Mouse (Mus musculus) lung, embryonic 15.5 days (tissue): Measurements from ENCODE around the gene Bad. TPM values are rescaled to one million over a fixed set of nuclear protein-coding genes. Genes with fewer than 3 reads are reported as not detected.
"Not testable (repeated sequence)": the region's sequence is repeated elsewhere in the genome, so short reads cannot be mapped to it uniquely, and the experiment has no call there.

Source experiments
- ATAC-seq: fragments of 200-750 bp; cut with Nextera tagmentation; 2 replicates; pipeline ENCODE4 v1.8.0; 2017; ENCODE audit warnings: moderate number of reproducible peaks, borderline replicate concordance; ENCODE audit not compliant: low FRiP score, low TSS enrichment; ENCODE audit errors: extremely low read depth
- H3K27ac ChIP-seq: fragments of 300-500 bp; sonication (generic); 2 replicates; pipeline ENCODE4 v1.5.1; 2015; ENCODE audit warnings: moderate library complexity, mild to moderate bottlenecking, inconsistent platforms
- H3K27me3 ChIP-seq: fragments of 300-500 bp; sonication (generic); 2 replicates; pipeline ENCODE4 v1.6.1; 2015; ENCODE audit warnings: inconsistent platforms
- H3K36me3 ChIP-seq: fragments of 300-500 bp; sonication (generic); 2 replicates; pipeline ENCODE4 v1.6.1; 2015; ENCODE audit warnings: inconsistent platforms
- H3K4me1 ChIP-seq: fragments of 300-500 bp; sonication (generic); 2 replicates; pipeline ENCODE4 v1.6.1; 2015; ENCODE audit warnings: inconsistent platforms
- H3K4me2 ChIP-seq: fragments of 300-500 bp; sonication (generic); 2 replicates; pipeline ENCODE4 v1.6.1; 2015; ENCODE audit warnings: inconsistent platforms, mild to moderate bottlenecking, moderate library complexity
- H3K4me3 ChIP-seq: fragments of 300-500 bp; sonication (generic); 2 replicates; pipeline ENCODE4 v1.5.1; 2015; ENCODE audit warnings: mild to moderate bottlenecking, inconsistent platforms
- H3K9ac ChIP-seq: fragments of 300-500 bp; sonication (generic); 2 replicates; pipeline ENCODE4 v1.6.1; 2015; ENCODE audit warnings: inconsistent platforms
- H3K9me3 ChIP-seq: fragments of 300-500 bp; sonication (generic); 2 replicates; pipeline ENCODE4 v1.6.1; 2016; ENCODE audit warnings: inconsistent platforms
- WGBS: fragments of 180-500 bp; shearing (Covaris S2); methylation state at CpG from one replicate; pipeline ENCODE4 v1.1.7; 2015; 5-methylcytosine and 5-hydroxymethylcytosine counted together
- polyA plus RNA-seq: library from polyadenylated mRNA; unstranded; fragments of >200 nt; fragmentation: Nextera tagmentation; extraction: Ambion mirVana; gene quantifications from 2 replicates; pipeline ENCODE4 v1.2.1, GENCODE M21; 2015

Gene Bad
- polyA plus RNA-seq, 1 experiment from 2014 or later = 80.0 TPM

DNA sequence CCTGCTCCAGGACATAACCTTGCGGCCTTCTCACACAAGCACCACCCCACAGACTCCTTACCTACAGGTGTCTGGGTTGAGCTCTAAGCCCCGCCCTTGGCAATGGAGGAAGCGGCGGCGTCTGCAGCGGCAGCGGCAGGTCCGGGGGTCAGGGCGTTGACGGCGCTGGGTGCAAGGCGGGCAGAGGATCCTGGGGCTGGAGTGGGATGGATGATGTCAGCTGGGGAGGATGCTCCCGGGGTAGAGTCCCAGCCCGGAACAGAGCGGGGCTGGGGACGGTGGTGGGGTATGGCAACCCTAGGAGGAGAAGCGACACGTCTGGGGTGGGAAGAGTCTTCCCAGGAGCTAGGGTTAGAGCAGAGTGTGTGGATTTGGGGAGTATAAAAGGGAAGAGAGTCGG, 43.6 kb downstream of the Bad start:
- Histone ChIP-seq H3K4me3 (no peak overlapping the region), H3K9ac (no peak overlapping the region), H3K27ac (no peak overlapping the region), H3K36me3 (peaks cover 28% of the 10 kb centered on the region), H3K4me1 (peaks cover 30% of the 10 kb centered on the region), H3K4me2 (no peak overlapping the region), H3K27me3 (no peaks in the 10 kb centered on the region), H3K9me3 (no peaks in the 10 kb centered on the region)
- 87% methylated on average over 19 of the region's 19 CpGs for WGBS
- no peak for ATAC-seq

DNA sequence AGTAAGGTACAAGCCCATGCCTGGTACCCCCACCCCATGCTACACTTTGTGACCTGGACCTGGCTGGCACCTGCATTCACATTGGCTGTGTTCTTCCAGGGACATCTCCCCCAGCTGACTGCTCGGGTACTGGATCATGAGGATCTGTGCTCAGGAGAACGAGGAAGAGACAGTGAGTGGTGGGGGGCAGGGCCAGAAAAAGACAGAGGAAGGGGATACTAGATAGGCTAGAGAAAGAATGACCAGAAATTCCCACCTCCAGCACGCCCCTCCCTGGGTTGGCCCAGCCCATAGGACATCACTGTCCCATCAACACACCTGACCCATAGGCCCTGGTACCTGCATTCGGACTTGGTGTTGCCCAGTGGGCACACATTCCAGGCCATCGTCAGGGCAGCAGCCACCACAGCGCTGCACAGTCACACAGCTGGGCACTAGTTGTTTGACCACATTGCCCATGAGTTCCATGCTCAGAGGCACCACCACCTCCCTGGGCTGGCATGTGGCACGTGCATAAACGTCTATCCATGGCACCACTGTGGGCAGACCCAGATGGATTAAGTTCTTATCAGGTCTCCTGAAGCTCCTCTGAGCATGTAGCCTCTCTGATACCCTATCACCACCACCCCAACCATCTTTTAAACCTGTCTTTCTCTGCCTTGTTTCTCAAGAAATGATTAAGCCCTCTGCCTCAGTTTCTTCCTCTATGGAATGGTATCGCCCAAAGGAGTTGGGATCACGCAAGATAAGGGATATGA, 44.5 kb downstream of the Bad start:
- peak overlapping the region; percentile 93 for H3K4me3 ChIP-seq
- ATAC-seq = no peak
- no peak overlapping the region for H3K27ac ChIP-seq
- peak overlapping the region; percentile 89 for H3K4me2 ChIP-seq
- no peaks in the 10 kb centered on the region for H3K27me3 ChIP-seq
- WGBS = 72% methylated on average over 10 of the region's 10 CpGs
- peaks cover 28% of the 10 kb centered on the region for H3K36me3 ChIP-seq
- H3K9me3 ChIP-seq = no peaks in the 10 kb centered on the region
- H3K9ac ChIP-seq = peak overlapping the region; percentile 95; the same call in 1 of the 2 replicates
- H3K4me1 ChIP-seq = peaks cover 26% of the 10 kb centered on the region

DNA sequence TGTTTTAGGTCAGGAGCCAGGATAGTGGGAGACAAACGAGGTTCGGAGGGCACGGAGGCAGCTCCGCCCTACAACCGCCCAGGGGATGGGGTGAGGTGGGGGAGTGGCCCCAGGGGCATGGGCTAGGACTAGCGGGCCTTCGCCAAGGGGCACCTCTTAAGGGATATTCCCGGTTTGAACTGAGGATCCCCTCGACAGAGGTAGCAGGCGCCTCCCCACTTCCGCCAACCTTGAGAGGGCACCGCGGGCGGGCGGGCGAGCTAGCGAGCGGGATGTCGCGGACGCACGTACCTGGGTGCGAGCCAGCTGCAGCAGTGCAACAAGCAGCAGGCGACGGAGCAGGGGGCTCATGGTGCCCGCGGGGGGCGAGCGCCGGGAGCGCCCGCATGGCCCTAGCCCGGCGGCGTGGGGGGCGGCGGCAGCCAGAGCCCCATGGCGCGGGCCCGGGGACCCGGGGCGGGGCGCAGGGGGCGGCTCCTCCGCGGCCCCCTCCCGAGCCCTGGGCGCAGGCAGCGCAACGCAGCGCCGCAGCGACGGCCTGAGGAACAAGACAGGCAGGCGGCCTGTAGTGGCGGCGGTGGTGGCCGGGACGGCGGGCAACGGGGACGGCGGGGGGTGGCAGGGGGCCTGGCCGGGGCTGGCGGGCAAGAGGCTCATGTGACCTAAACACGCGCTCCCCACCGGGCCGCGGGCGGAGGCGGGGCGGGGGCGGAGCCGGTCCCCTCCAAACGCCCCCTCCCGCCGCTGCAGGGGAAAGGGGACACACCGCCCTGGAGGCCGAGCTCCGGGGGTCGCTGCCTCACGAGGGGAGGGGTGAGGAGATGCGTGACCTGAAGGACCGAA, 45.6 kb downstream of the Bad start, which contains the start of gene Vegfb:
Gene Vegfb, minus strand, starts transcription at position 591 of the 843 bp plus-strand sequence.
- H3K36me3 ChIP-seq = peaks cover 25% of the 10 kb centered on the region
- peak within 1 kb of the TSS; percentile 93 for H3K4me3 ChIP-seq
- H3K4me2 ChIP-seq = peak within 1 kb of the TSS; percentile 89
- H3K9me3 ChIP-seq = no peaks in the 10 kb centered on the region
- under 1% methylated on average over 64 of the region's 85 CpGs for WGBS
- no peaks in the 10 kb centered on the region for H3K27me3 ChIP-seq
- H3K27ac ChIP-seq = peak within 1 kb of the TSS; percentile 92
- peaks cover 26% of the 10 kb centered on the region for H3K4me1 ChIP-seq
- peak within 1 kb of the TSS; percentile 95 for H3K9ac ChIP-seq
- ATAC-seq = peak; percentile 62

DNA sequence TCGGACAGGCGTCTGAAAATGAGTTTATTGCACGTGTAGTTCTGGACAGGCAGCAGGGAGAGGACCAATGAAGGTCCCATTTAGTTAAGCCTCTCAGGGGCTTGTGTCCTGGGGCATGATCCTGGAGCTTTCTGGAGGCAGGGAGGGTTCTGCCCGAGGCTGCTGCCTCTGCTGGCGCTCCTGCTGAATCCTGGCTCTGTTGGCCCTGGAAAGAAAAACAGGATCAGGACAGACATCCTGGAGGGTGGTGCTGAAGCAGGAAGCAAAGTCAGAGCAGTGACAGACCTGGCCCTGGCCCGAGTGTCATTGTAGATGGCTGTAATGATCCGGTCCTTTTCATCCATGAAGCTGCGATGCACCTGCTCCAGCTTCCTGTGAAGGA, 46.2 kb downstream of the Bad start:
- 4% methylated on average over 8 of the region's 8 CpGs for WGBS
- Histone ChIP-seq H3K9ac (peak overlapping the region; percentile 95), H3K9me3 (no peaks in the 10 kb centered on the region), H3K4me1 (peaks cover 27% of the 10 kb centered on the region), H3K27me3 (no peaks in the 10 kb centered on the region), H3K27ac (peak overlapping the region; percentile 92), H3K36me3 (peaks cover 19% of the 10 kb centered on the region), H3K4me2 (peak overlapping the region; percentile 89), H3K4me3 (peak overlapping the region; percentile 93)
- no peak for ATAC-seq

DNA sequence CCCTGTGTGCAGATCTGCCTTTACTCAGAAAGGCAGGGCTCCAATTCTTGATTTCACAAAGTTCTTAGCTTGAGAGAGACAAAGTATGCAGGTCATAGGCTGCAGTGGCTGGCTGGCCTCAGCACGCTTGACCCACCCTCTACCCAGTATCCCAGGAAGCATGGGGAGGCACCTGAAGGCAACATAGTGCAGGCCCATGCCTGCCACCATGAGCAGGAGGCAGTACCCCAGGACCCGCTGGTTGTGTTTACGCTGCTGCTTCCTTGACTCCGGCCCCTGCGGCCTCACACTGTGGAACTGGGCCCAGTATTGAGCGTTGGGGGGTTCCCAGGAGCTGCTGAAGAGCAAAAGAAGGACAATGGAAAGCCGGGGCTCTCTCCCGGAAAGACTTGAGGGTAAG, 47.6 kb downstream of the Bad start:
- WGBS = 73% methylated on average over 8 of the region's 8 CpGs
- Histone ChIP-seq H3K9ac (no peak overlapping the region), H3K9me3 (no peaks in the 10 kb centered on the region), H3K27ac (peak overlapping the region; percentile 6; the same call in 1 of the 2 replicates), H3K27me3 (no peaks in the 10 kb centered on the region), H3K4me3 (no peak overlapping the region), H3K4me1 (peaks cover 35% of the 10 kb centered on the region), H3K4me2 (no peak overlapping the region), H3K36me3 (peaks cover 9% of the 10 kb centered on the region)
- ATAC-seq = no peak

DNA sequence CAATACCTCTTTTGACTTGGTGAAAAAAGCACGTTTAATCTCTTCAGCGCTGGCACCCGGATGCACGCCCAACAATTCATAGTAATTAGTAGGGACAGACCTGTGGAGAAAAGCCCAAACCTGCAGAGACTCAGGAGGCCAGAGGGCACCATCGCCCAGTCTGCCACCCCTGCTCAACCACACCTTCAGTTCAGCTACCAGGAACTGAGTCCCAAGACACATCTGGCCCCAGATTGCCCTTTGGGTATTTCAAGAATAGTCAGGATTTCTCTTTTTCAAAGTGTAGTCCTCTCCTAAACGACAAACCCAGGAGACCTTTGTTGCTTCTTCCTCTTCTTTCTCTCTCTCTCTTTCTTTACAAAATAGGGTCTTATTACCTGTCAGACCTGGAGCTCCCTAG, 49.1 kb downstream of the Bad start:
- 85% methylated on average over 6 of the region's 6 CpGs for WGBS
- no peaks in the 10 kb centered on the region for H3K27me3 ChIP-seq
- no peaks in the 10 kb centered on the region for H3K36me3 ChIP-seq
- H3K27ac ChIP-seq = no peak overlapping the region
- no peak overlapping the region for H3K4me3 ChIP-seq
- no peak for ATAC-seq
- H3K9me3 ChIP-seq = no peaks in the 10 kb centered on the region
- H3K4me1 ChIP-seq = peaks cover 49% of the 10 kb centered on the region
- no peak overlapping the region for H3K4me2 ChIP-seq
- H3K9ac ChIP-seq = no peak overlapping the region

DNA sequence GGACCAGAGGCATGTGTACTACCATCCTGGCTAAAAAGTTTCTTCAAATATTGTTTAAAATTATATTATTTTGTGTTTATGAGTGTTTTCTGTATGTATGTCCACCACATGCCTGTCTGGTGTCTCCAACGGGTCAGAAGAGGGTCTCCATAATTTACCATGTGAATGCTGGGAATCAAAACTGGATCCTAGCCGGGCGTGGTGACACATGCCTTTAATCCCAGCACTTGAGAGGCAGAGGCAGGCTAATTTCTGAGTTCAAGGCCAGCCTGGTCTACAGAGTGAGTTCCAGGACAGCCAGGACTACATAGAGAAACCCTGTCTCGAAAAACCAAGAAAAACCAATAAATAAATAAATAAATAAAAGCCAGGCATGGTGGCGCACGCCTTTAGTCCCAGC, 49.5 kb downstream of the Bad start:
- H3K27ac ChIP-seq, H3K27me3 ChIP-seq, H3K4me3 ChIP-seq, H3K36me3 ChIP-seq, H3K9me3 ChIP-seq, ATAC-seq, H3K9ac ChIP-seq: not testable (repeated sequence)
- H3K4me1 ChIP-seq = peaks cover 46% of the 10 kb centered on the region
- WGBS = 89% methylated on average over 6 of the region's 6 CpGs
- H3K4me2 ChIP-seq = peak overlapping the region; percentile 94; the same call in 1 of the 2 replicates

DNA sequence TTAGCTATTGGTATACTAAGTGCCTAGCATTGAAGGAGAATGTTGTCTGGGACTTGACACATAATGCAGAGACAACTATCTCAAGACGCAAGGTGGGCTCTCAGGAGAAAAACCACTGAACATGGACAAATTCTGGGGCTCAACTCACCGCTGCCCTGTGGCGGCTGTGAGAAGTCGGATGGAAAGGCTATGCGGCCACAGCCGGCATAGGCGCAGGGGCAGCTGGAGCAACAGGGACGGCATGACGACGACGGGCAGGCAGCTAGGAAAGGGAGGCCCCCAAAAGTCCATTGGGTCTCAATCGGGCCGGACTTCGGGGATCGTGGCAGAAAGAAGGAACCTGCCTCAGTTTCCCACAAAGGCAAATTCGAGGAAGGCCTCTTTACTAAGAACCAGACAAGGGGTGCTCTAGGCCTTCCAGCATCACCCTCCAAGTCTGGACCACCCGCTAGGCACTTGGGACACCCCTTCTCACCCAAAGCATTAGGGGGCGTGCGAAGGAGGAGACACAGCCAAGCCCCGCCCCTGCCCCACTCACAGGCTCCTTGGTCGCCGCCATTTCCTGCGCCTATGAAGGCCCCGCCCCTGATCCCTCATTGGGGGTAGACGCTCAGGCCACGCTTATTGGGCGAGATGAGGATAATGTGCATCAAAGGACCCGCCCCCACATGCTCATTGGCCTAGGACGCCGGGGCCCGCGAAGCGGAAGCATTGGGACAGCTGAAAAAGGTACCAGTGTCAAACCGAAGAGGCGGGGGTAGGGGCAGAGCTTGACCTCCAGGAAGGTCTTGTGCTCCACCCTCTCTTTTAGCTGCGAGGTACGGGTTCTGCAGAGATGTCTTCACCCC, 50.6 kb downstream of the Bad start, which contains the start of gene Dnajc4:
Gene Dnajc4, minus strand, starts transcription at position 562 of the 848 bp plus-strand sequence.
- no peaks in the 10 kb centered on the region for H3K9me3 ChIP-seq
- peak within 1 kb of the TSS; percentile 62 for H3K9ac ChIP-seq
- peak within 1 kb of the TSS; percentile 55 for H3K4me3 ChIP-seq
- H3K4me1 ChIP-seq = peaks cover 48% of the 10 kb centered on the region
- H3K27me3 ChIP-seq = no peaks in the 10 kb centered on the region
- H3K27ac ChIP-seq = peak within 1 kb of the TSS; percentile 48
- peak; percentile 94 for ATAC-seq
- 1% methylated on average over 37 of the region's 37 CpGs for whole genome bisulfite sequencing
- no peaks in the 10 kb centered on the region for H3K36me3 ChIP-seq
- peak within 1 kb of the TSS; percentile 94 for H3K4me2 ChIP-seq

DNA sequence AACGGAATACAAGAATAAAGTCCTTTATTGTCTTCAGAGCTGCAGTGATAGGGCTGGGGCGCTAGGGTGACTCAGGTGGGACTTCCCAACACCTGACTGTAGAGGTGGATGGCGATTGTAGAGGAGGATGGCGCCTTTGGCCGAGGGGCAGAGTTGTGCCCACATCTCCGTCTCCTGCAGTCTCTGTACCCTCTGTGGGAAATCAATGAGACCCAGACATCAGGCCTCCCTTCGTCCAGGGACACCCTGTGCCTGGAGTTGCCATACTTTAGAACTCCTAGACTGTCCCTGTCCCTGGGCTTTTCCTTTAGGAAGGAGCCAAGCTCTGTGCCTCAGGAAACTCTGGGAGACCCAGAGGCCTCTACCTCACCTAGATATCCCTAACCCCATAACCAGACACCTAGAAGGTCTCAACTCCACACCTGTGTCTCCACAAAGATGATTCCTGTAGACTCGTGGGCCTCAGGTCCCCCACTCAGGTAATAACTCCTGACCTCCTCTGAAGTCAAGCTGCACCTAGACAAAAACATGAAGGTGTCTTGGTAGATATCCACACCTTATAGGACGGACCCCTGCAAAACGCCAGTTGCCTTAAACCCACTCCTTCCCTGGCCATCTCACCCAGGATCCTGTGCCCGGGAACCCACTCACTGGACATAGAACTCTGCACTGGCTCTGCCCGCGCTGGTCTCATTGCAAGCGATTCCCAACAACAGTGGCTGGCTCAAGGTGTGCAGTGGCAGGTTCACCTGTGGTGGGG, 51.5 kb downstream of the Bad start:
- no peak for ATAC-seq
- Histone ChIP-seq H3K9me3 (no peaks in the 10 kb centered on the region), H3K4me1 (peaks cover 42% of the 10 kb centered on the region), H3K9ac (peak overlapping the region; percentile 45; the same call in 1 of the 2 replicates), H3K27me3 (no peaks in the 10 kb centered on the region), H3K36me3 (peaks cover 1% of the 10 kb centered on the region; the same call in 1 of the 2 replicates), H3K27ac (peak overlapping the region; percentile 17), H3K4me2 (peak overlapping the region; percentile 94), H3K4me3 (peak overlapping the region; percentile 55)
- 60% methylated on average over 14 of the region's 14 CpGs for WGBS

DNA sequence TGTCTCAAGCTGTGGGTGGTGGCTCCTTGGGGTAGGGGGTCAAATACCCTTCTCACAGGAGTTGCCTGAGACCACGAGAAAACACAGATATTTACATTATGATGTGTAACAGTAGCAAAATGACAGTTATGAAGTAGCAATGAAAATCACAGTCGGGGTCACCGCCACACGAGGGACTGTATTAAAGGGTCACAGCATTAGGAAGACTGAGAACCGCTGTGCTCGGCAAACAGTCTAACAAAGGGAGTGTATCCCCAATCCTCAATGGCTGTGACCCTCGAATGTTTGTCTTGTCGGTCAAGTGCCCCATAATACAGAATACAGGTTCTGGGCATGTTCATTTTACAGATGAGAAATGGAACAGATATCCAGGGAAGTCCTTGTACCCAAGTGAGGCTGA, 52.3 kb downstream of the Bad start:
- no peaks in the 10 kb centered on the region for H3K27me3 ChIP-seq
- H3K9ac ChIP-seq = no peak overlapping the region
- H3K9me3 ChIP-seq = no peaks in the 10 kb centered on the region
- H3K4me1 ChIP-seq = peaks cover 40% of the 10 kb centered on the region
- WGBS = 66% methylated on average over 8 of the region's 8 CpGs
- H3K4me3 ChIP-seq = no peak overlapping the region
- peaks cover 8% of the 10 kb centered on the region for H3K36me3 ChIP-seq
- no peak for ATAC-seq
- no peak overlapping the region for H3K27ac ChIP-seq
- H3K4me2 ChIP-seq = no peak overlapping the region

DNA sequence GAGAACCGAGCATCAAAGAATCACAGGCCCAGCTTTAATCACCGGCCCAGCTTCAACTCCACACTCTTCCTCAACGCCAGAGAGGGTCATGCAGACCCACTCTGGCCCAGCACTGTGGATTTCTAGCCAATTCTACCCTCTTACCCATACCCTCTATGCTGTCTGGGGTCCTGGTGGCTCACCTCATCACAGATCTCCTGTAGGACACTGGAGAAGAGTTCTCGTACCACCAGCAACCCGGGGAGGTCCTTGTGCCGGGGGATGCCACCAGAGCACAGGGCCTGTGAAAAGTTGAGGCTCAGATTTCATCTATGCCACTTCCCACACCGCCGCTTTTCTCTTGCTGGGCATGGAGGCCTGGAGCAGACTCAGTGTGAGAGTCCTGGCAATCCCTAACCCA, 52.8 kb downstream of the Bad start:
- Histone ChIP-seq H3K4me3 (0 out of 2 replicates have a peak overlapping the region, but pooled peaks have one; percentile 57), H3K4me1 (peaks cover 40% of the 10 kb centered on the region), H3K27me3 (no peaks in the 10 kb centered on the region), H3K9ac (0 out of 2 replicates have a peak overlapping the region, but pooled peaks have one; percentile 13), H3K4me2 (peak overlapping the region; percentile 84), H3K27ac (no peak overlapping the region), H3K9me3 (no peaks in the 10 kb centered on the region), H3K36me3 (peaks cover 13% of the 10 kb centered on the region)
- 81% methylated on average over 8 of the region's 8 CpGs for whole genome bisulfite sequencing
- no peak for ATAC-seq
